Mouse (Mus musculus) retina, postnatal 1 day (tissue): ENCODE results near the gene Krt7.

Experiments
- DNase-seq: peaks from one replicate; pipeline ENCODE4 v3.0.0-alpha.2; 2012

The Krt7 gene

GRCm38 (mm10) chr15:101378646-101379045 is 32.2 kb upstream of the Krt7 start:
- peak; percentile 77 for DNase-seq

GRCm38 (mm10) chr15:101381758-101382157 is 29.1 kb upstream of the Krt7 start:
- no peak for DNase-seq

- no peak for DNase-seq
Observed at GRCm38 (mm10) chr15:101382811-101383210, 28.0 kb upstream of the Krt7 start.

- DNase-seq, result no peak
Observed at GRCm38 (mm10) chr15:101384610-101385009, 26.2 kb upstream of the Krt7 start.

- no peak for DNase-seq
Observed at GRCm38 (mm10) chr15:101385064-101385463, 25.8 kb upstream of the Krt7 start.

- DNase-seq, result no peak
Observed at GRCm38 (mm10) chr15:101387176-101387575, 23.7 kb upstream of the Krt7 start.

GRCm38 (mm10) chr15:101388034-101388541 is 22.8 kb upstream of the Krt7 start:
- no peak for DNase-seq

GRCm38 (mm10) chr15:101390203-101390602 is 20.6 kb upstream of the Krt7 start:
- no peak for DNase-seq

GRCm38 (mm10) chr15:101392251-101392650 is 18.6 kb upstream of the Krt7 start:
- DNase-seq, result no peak

GRCm38 (mm10) chr15:101394908-101395307 is 15.9 kb upstream of the Krt7 start:
- no peak for DNase-seq

GRCm38 (mm10) chr15:101396466-101396865 is 14.4 kb upstream of the Krt7 start:
- no peak for DNase-seq

- no peak for DNase-seq
Observed at GRCm38 (mm10) chr15:101396921-101397320, 13.9 kb upstream of the Krt7 start.

- DNase-seq, result no peak
Observed at GRCm38 (mm10) chr15:101397683-101398082, 13.2 kb upstream of the Krt7 start.

GRCm38 (mm10) chr15:101398269-101398668 is 12.6 kb upstream of the Krt7 start:
- DNase-seq, result no peak

GRCm38 (mm10) chr15:101412188-101412587 is 1.3 kb downstream of the Krt7 start:
- DNase-seq, result peak; percentile 12

- no peak for DNase-seq
Observed at GRCm38 (mm10) chr15:101413916-101414635, 3.2 kb downstream of the Krt7 start.

GRCm38 (mm10) chr15:101414807-101415565 is 4.1 kb downstream of the Krt7 start:
- no peak for DNase-seq

- DNase-seq, result no peak
Observed at GRCm38 (mm10) chr15:101418950-101419349, 8.1 kb downstream of the Krt7 start.

- peak; percentile 41 for DNase-seq
Observed at GRCm38 (mm10) chr15:101420903-101421302, 10.1 kb downstream of the Krt7 start.

- peak; percentile 11 for DNase-seq
Observed at GRCm38 (mm10) chr15:101424914-101425313, 14.1 kb downstream of the Krt7 start.

GRCm38 (mm10) chr15:101436611-101437010 is 25.8 kb downstream of the Krt7 start:
- DNase-seq, result no peak

- peak; percentile 42 for DNase-seq
Observed at GRCm38 (mm10) chr15:101438555-101438954, 27.7 kb downstream of the Krt7 start, which contains the start of gene Krt87. Gene Krt87, minus strand, starts transcription at chr15:101438804.

GRCm38 (mm10) chr15:101440837-101441236 is 30.0 kb downstream of the Krt7 start:
- no peak for DNase-seq

GRCm38 (mm10) chr15:101446572-101446971 is 35.7 kb downstream of the Krt7 start:
- DNase-seq, result no peak
